Mouse (Mus musculus) CH12.LX (cell line): ENCODE measurements at regions not wholly inside any gene's neighbourhood (a gene's known extent, or its start where the extent isn't known, plus 50 kb on each side); places are given as distances from the start of the nearest gene placed in this dataset.

Experiments
- DNase-seq: peaks from one replicate; pipeline ENCODE4 v3.0.0-alpha.2; 2013; ENCODE audit errors: extremely low read depth
- H3K27ac ChIP-seq: 2 replicates; pipeline ENCODE4 v1.5.1; 2012; ENCODE audit warnings: low read depth, mild to moderate bottlenecking, control low read depth, moderate library complexity; ENCODE audit not compliant: insufficient read depth
- H3K27me3 ChIP-seq: replicated peaks from 2 replicates; pipeline ENCODE3; 2012; ENCODE audit warnings: inconsistent platforms
- H3K36me3 ChIP-seq, 2 experiments: replicated peaks in 1 of 2; 2 replicates each; pipeline versions ENCODE3 to v1.6.1; 2012; ENCODE audit warnings: inconsistent platforms in 1 of 2, low read length in 1 of 2, mild to moderate bottlenecking in 1 of 2, mixed read lengths in 1 of 2, moderate library complexity in 1 of 2; ENCODE audit not compliant: control insufficient read depth in 1 of 2, insufficient read depth in 1 of 2
- H3K4me1 ChIP-seq, 2 experiments: 2 replicates each; pipeline ENCODE4 v1.6.1; 2012; ENCODE audit warnings: inconsistent platforms in 1 of 2, moderate library complexity in 1 of 2; ENCODE audit not compliant: insufficient read depth in 2 of 2, control insufficient read depth in 1 of 2
- H3K4me2 ChIP-seq: 2 replicates; pipeline ENCODE4 v1.6.1; 2012; ENCODE audit warnings: low read depth, mild to moderate bottlenecking, control low read depth; ENCODE audit not compliant: poor library complexity, insufficient read depth, severe bottlenecking
- H3K4me3 ChIP-seq, 3 experiments: fragments of 150-350 bp in 1 of 3; sonication (generic) in 1 of 3; replicated peaks in 1 of 3; 2 replicates each; pipeline versions ENCODE3 to v1.5.1; 2011 to 2012; ENCODE audit warnings: low read depth in 2 of 3, low read length in 2 of 3, mild to moderate bottlenecking in 2 of 3, moderate library complexity in 2 of 3, control low read depth in 1 of 3, improper control_type of control experiment in 1 of 3, inconsistent platforms in 1 of 3, mixed read lengths in 1 of 3; ENCODE audit not compliant: poor library complexity in 1 of 3
- H3K79me2 ChIP-seq: replicated peaks from 2 replicates; pipeline ENCODE4 v1.6.1; 2012; ENCODE audit warnings: mild to moderate bottlenecking, moderate library complexity; ENCODE audit not compliant: control insufficient read depth, poor library complexity, insufficient read depth, severe bottlenecking; ENCODE audit errors: extremely low read depth
- H3K9ac ChIP-seq: 2 replicates; pipeline ENCODE4 v1.6.1; 2012; ENCODE audit warnings: low read depth, mild to moderate bottlenecking, control low read depth, moderate library complexity; ENCODE audit not compliant: insufficient read depth
- H3K9me3 ChIP-seq: replicated peaks from 2 replicates; pipeline ENCODE3; 2012; ENCODE audit warnings: low read length, inconsistent platforms, mixed read lengths
- BHLHE40 ChIP-seq: IDR thresholded peaks from 2 replicates; pipeline ENCODE4 v1.6.1; 2011; ENCODE audit warnings: mild to moderate bottlenecking, low read depth, low read length, improper control_type of control experiment
- CTCF ChIP-seq, 2 experiments: IDR thresholded peaks in 1 of 2; conservative IDR thresholded peaks in 1 of 2; 2 replicates each; pipeline ENCODE4 v1.5.1; 2011 to 2012; ENCODE audit warnings: low read depth in 2 of 2, low read length in 2 of 2, improper control_type of control experiment in 1 of 2, inconsistent platforms in 1 of 2, mild to moderate bottlenecking in 1 of 2, moderate library complexity in 1 of 2
- E2F4 ChIP-seq: IDR thresholded peaks from 2 replicates; pipeline ENCODE4 v1.6.1; 2011; ENCODE audit warnings: low read depth, low read length, improper control_type of control experiment; ENCODE audit not compliant: insufficient replicate concordance
- EP300 ChIP-seq: IDR thresholded peaks from 2 replicates; pipeline ENCODE4 v1.6.1; 2011; ENCODE audit warnings: low read length, improper control_type of control experiment
- ETS1 ChIP-seq: conservative IDR thresholded peaks from 2 replicates; pipeline ENCODE4 v1.6.1; 2012; ENCODE audit warnings: low read depth, mild to moderate bottlenecking, inconsistent platforms, low read length, improper control_type of control experiment, moderate library complexity
- HCFC1 ChIP-seq: IDR thresholded peaks from 2 replicates; pipeline ENCODE4 v1.6.1; 2012; ENCODE audit warnings: low read depth, mild to moderate bottlenecking, inconsistent platforms, low read length, improper control_type of control experiment
- JUN ChIP-seq: IDR thresholded peaks from 2 replicates; pipeline ENCODE4 v1.6.1; 2011; ENCODE audit warnings: low read depth, mild to moderate bottlenecking, low read length, improper control_type of control experiment, moderate library complexity; ENCODE audit not compliant: insufficient read depth
- JUND ChIP-seq: conservative IDR thresholded peaks from 2 replicates; pipeline ENCODE4 v1.6.1; 2011; ENCODE audit warnings: low read depth, low read length, improper control_type of control experiment
- MAX ChIP-seq: IDR thresholded peaks from 2 replicates; pipeline ENCODE4 v1.6.1; 2011; ENCODE audit warnings: low read length, improper control_type of control experiment
- MAZ ChIP-seq: IDR thresholded peaks from 2 replicates; pipeline ENCODE4 v1.6.1; 2012; ENCODE audit warnings: low read depth, mild to moderate bottlenecking, inconsistent platforms, low read length, improper control_type of control experiment, moderate library complexity
- MYC ChIP-seq: IDR thresholded peaks from 2 replicates; pipeline ENCODE4 v1.6.1; 2011; ENCODE audit warnings: low read depth, mild to moderate bottlenecking, improper control_type of control experiment, low read length
- NELFE ChIP-seq: IDR thresholded peaks from 2 replicates; pipeline ENCODE4 v1.6.1; 2011; ENCODE audit warnings: low read depth, low read length, improper control_type of control experiment
- NRF1 ChIP-seq: IDR thresholded peaks from 2 replicates; pipeline ENCODE4 v1.6.1; 2014; ENCODE audit warnings: low read depth, mild to moderate bottlenecking, inconsistent platforms, low read length, improper control_type of control experiment, moderate library complexity
- RAD21 ChIP-seq: IDR thresholded peaks from 2 replicates; pipeline ENCODE4 v1.6.1; 2011; ENCODE audit warnings: low read depth, mild to moderate bottlenecking, low read length, improper control_type of control experiment, moderate library complexity
- SMC3 ChIP-seq: IDR thresholded peaks from 2 replicates; pipeline ENCODE4 v1.6.1; 2011; ENCODE audit warnings: low read depth, low read length, improper control_type of control experiment
- TCF12 ChIP-seq: IDR thresholded peaks from 2 replicates; pipeline ENCODE4 v1.6.1; 2014; ENCODE audit warnings: low read depth, mild to moderate bottlenecking, inconsistent platforms, low read length, improper control_type of control experiment
- UBTF ChIP-seq: IDR thresholded peaks from 2 replicates; pipeline ENCODE4 v1.6.1; 2012; ENCODE audit warnings: low read depth, mild to moderate bottlenecking, inconsistent platforms, low read length, improper control_type of control experiment, moderate library complexity
- USF1 ChIP-seq: IDR thresholded peaks from 2 replicates; pipeline ENCODE4 v1.6.1; 2014; ENCODE audit warnings: low read depth, mild to moderate bottlenecking, inconsistent platforms, low read length, improper control_type of control experiment
- ZKSCAN1 ChIP-seq: IDR thresholded peaks from 2 replicates; pipeline ENCODE4 v1.6.1; 2012; ENCODE audit warnings: low read depth, inconsistent platforms, low read length, improper control_type of control experiment, borderline replicate concordance
- dilution Hi-C: fragments of 300-500 bp; cut with MboI; formaldehyde crosslinking; loops from 2 replicates; pipeline ENCODE4 v1.14.3; 2020; ENCODE audit warnings: low sequenced_read_pairs; ENCODE audit not compliant: extremely low pct_unique_long_range_greater_than_20kb, extremely low pct_ligation_motif_present
- in situ Hi-C: fragments of 300-500 bp; cut with MboI; formaldehyde crosslinking; loops from 3 replicates; pipeline ENCODE4 v1.14.3; 2019; ENCODE audit warnings: low sequenced_read_pairs, low pct_ligation_motif_present, low pct_unique_long_range_greater_than_20kb, mixed read lengths

DNA sequence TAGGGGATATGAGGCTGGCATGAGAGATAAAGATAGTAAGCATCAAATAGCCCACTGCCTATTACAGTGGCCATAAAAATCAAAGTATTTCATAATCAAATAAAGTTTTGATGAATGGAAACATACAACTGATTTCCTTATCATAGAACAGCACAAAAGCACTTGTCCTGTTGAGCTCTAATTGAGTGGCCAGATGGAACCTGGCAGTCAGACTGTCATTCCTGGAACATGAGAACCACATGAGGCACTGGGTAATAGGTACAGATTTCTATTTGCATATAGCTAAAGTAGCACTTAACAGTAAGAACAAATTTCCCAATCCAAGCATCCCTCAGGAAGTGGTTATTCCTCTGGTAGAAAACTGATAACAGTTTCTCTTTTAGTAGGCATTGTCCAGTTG is 732.3 kb downstream of the Hdgfl1 start:
- TF ChIP-seq ZKSCAN1, result no peak
- TF ChIP-seq E2F4, result no peak
- no peak for TF ChIP-seq RAD21
- TF ChIP-seq HCFC1, result no peak
- TF ChIP-seq JUN, result no peak
- no peak for TF ChIP-seq NRF1
- TF ChIP-seq MYC, result no peak
- no peak for TF ChIP-seq CTCF (conservative IDR thresholded peaks at IDR 0.05 in 1 of 2, IDR thresholded peaks at IDR 0.05 in 1 of 2; ENCODE audit: low read depth in 2 of 2, low read length in 2 of 2)
- TF ChIP-seq BHLHE40, result no peak
- no peak for TF ChIP-seq JUND
- TF ChIP-seq USF1, result no peak
- no peak for TF ChIP-seq TCF12
- DNase-seq, result no peak
- Histone ChIP-seq H3K27me3 (no peaks in the 10 kb centered on the region), H3K36me3 (no peaks in the 10 kb centered on the region), H3K9me3 (no peaks in the 10 kb centered on the region), H3K4me2 (no peak overlapping the region), H3K27ac (no peak overlapping the region), H3K9ac (no peak overlapping the region), H3K79me2 (no peaks in the 10 kb centered on the region), H3K4me3 (no peak overlapping the region), H3K4me1 (no peaks in the 10 kb centered on the region)
- dilution Hi-C loops, result no loop called here
- in situ Hi-C loops, result no loop called here

DNA sequence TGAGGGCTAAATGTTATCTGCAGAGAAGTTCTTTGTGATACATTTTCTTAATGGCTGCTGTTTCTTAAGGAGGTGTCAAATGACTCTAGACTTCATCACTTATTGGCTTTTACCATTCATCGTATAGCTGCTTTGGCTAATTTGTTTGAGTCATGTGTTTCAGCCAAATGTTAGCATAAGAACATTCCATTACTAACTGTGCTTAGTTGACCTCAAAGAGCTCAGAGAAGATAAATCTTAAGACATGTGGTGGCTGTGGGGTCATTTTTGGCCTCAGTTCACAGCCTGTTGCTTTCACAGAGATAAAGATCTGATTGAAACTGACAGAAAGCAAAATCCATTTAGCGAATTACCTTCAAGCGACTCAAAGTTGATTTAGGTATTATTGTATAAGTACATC is 743.6 kb downstream of the Hdgfl1 start:
- H3K27me3 ChIP-seq, result no peaks in the 10 kb centered on the region
- dilution Hi-C loops (no loop called here), in situ Hi-C loops (no loop called here)

GRCm38 (mm10) chr13:26024696-26025095 is 745.3 kb downstream of the Hdgfl1 start:
- Histone ChIP-seq H3K4me2 (no peak overlapping the region), H3K27ac (no peak overlapping the region), H3K9me3 (no peaks in the 10 kb centered on the region), H3K4me1 (no peaks in the 10 kb centered on the region), H3K79me2 (no peaks in the 10 kb centered on the region), H3K9ac (no peak overlapping the region), H3K36me3 (no peaks in the 10 kb centered on the region), H3K4me3 (no peak overlapping the region), H3K27me3 (no peaks in the 10 kb centered on the region)
- dilution Hi-C loops, result no loop called here
- no peak for DNase-seq
- in situ Hi-C loops, result no loop called here
- TF ChIP-seq NELFE, result no peak

More for the DNA sequence above, 743.6 kb downstream of the Hdgfl1 start:
- TF ChIP-seq SMC3, result no peak
- TF ChIP-seq MAX, result no peak
- TF ChIP-seq NRF1, result no peak
- TF ChIP-seq ETS1, result no peak
- TF ChIP-seq UBTF, result no peak
- no peak for TF ChIP-seq EP300
- TF ChIP-seq HCFC1, result no peak
- TF ChIP-seq MAZ, result no peak
- H3K4me1 ChIP-seq, result no peaks in the 10 kb centered on the region
- no peak overlapping the region for H3K4me3 ChIP-seq
- H3K79me2 ChIP-seq, result no peaks in the 10 kb centered on the region
- H3K9me3 ChIP-seq, result no peaks in the 10 kb centered on the region
- H3K9ac ChIP-seq, result no peak overlapping the region
- H3K27ac ChIP-seq, result no peak overlapping the region
- no peaks in the 10 kb centered on the region for H3K36me3 ChIP-seq
- no peak for DNase-seq
- no peak overlapping the region for H3K4me2 ChIP-seq
